Mouse (Mus musculus) induced T-regulatory cell, adult 2 months (primary cell): ENCODE results near the gene Srsf12.
A peak's percentile ranks its signal among the peaks of the same experiment; 100 is the strongest.

Source experiments
- DNase-seq: peaks from one replicate; pipeline ENCODE4 v3.0.0-alpha.2; 2012; ENCODE audit warnings: low read depth

The Srsf12 gene

GRCm38 (mm10) chr4:33249716-33250230 is 41.0 kb downstream of the Srsf12 start:
- peak; percentile 41 for DNase-seq

- peak; percentile 57 for DNase-seq
Observed at GRCm38 (mm10) chr4:33250867-33251266, 42.1 kb downstream of the Srsf12 start.

- DNase-seq = no peak
Observed at GRCm38 (mm10) chr4:33254706-33255105, 45.9 kb downstream of the Srsf12 start.

- no peak for DNase-seq
Observed at GRCm38 (mm10) chr4:33257263-33257964, 48.6 kb downstream of the Srsf12 start.

GRCm38 (mm10) chr4:33260311-33260710 is 51.5 kb downstream of the Srsf12 start:
- no peak for DNase-seq

- DNase-seq = peak; percentile 55
Observed at GRCm38 (mm10) chr4:33261311-33261753, 52.5 kb downstream of the Srsf12 start.

GRCm38 (mm10) chr4:33262897-33263296 is 54.1 kb downstream of the Srsf12 start:
- no peak for DNase-seq

- no peak for DNase-seq
Observed at GRCm38 (mm10) chr4:33264979-33265726, 56.4 kb downstream of the Srsf12 start.

GRCm38 (mm10) chr4:33270386-33271314 is 61.9 kb downstream of the Srsf12 start:
- peak; percentile 43 for DNase-seq

- peak; percentile 63 for DNase-seq
Observed at GRCm38 (mm10) chr4:33273437-33273836, 64.6 kb downstream of the Srsf12 start.

GRCm38 (mm10) chr4:33281891-33282685 is 73.3 kb downstream of the Srsf12 start:
- no peak for DNase-seq
